Mouse (Mus musculus): Measurements from ENCODE around the gene Pdk2. TPM values are rescaled to one million over a fixed set of nuclear protein-coding genes. Genes with fewer than 3 reads are reported as not detected.

Pdk2 gene
- polyA plus RNA-seq, 1 experiment: 9.4 TPM

DNA sequence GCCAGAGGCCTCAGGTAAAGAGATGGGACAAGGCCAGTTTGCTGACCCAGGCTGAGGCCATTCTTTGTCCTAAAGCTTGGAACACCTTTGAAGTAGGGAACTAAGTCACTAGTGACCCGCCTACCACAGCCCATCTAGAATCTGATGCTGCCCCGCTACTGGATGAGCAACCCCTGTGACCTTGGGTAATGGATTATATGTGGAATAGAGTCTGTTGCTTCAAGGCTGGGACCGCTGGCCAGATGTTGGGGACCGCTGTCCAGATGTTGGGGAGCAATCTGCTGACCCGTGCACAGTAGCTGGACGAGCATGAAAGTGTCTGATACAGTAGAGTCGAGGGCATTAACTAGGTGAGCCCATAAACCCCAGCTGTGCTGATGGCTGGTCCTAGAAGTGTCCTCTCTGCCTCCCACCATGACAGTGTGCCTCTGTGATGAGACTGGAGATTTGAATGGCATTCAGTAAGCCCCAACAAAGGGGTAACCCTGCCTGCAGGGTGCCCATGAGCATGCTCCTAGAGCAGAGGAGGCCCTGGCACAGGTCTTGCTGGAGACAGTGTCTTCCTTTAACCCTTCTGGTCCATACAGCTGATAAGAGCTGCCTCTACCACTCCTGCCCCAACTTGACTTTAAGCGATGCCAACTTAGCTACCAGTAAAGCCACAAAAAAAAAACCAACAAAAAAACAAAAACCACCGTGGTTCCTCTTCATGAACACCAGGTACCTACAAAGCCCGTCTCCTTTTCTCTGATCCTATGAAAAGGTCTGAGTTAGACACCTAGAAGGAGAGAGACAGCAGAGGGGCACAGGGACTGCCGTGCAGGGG lies 46.0 kb downstream of the Pdk2 start:
- Histone ChIP-seq H3K9ac (ENCODE audit: low read depth, poor library complexity, severe bottlenecking) (no peak overlapping the region), H3K4me3 (ENCODE audit: low read depth, low read length) (no peak overlapping the region), H3K27ac (ENCODE audit: insufficient read depth, low read length) (no peak overlapping the region), H3K9me3 (replicated peaks; ENCODE audit: control insufficient read depth, insufficient read depth, low read length, poor library complexity, severe bottlenecking) (no peaks in the 10 kb centered on the region), H3K4me1 (ENCODE audit: control insufficient read depth, insufficient read depth, low read length) (no peaks in the 10 kb centered on the region), H3K27me3 (ENCODE audit: control insufficient read depth, insufficient read depth, low read length, poor library complexity, severe bottlenecking) (peaks cover 3% of the 10 kb centered on the region; the same call in 1 of the 2 replicates), H3K36me3 (ENCODE audit: control insufficient read depth, insufficient read depth, low read length, poor library complexity, severe bottlenecking) (no peaks in the 10 kb centered on the region)
- no peak for TF ChIP-seq CTCF (IDR thresholded peaks at IDR 0.05; ENCODE audit: low read depth, low read length)
- no peak for TF ChIP-seq POLR2A (IDR thresholded peaks at IDR 0.05; ENCODE audit: insufficient read depth, low read length)
- no peak for TF ChIP-seq EP300 (IDR thresholded peaks at IDR 0.05; ENCODE audit: insufficient read depth, low read depth, low read length)

- no peak overlapping the region for H3K4me3 ChIP-seq (ENCODE audit: low read depth, low read length)
- TF ChIP-seq POLR2A (IDR thresholded peaks at IDR 0.05; ENCODE audit: insufficient read depth, low read length): no peak
- no peak for TF ChIP-seq EP300 (IDR thresholded peaks at IDR 0.05; ENCODE audit: insufficient read depth, low read depth, low read length)
- TF ChIP-seq CTCF (IDR thresholded peaks at IDR 0.05; ENCODE audit: low read depth, low read length): no peak
- H3K27me3 ChIP-seq (ENCODE audit: control insufficient read depth, insufficient read depth, low read length, poor library complexity, severe bottlenecking): peaks cover 3% of the 10 kb centered on the region; the same call in 1 of the 2 replicates
- no peak overlapping the region for H3K27ac ChIP-seq (ENCODE audit: insufficient read depth, low read length)
- H3K4me1 ChIP-seq (ENCODE audit: control insufficient read depth, insufficient read depth, low read length): no peaks in the 10 kb centered on the region
- no peak overlapping the region for H3K9ac ChIP-seq (ENCODE audit: low read depth, poor library complexity, severe bottlenecking)
- H3K9me3 ChIP-seq (replicated peaks; ENCODE audit: control insufficient read depth, insufficient read depth, low read length, poor library complexity, severe bottlenecking): no peaks in the 10 kb centered on the region
- H3K36me3 ChIP-seq (ENCODE audit: control insufficient read depth, insufficient read depth, low read length, poor library complexity, severe bottlenecking): no peaks in the 10 kb centered on the region
Measured at GRCm38 (mm10) chr11:94994208-94994814, 46.8 kb downstream of the Pdk2 start.

GRCm38 (mm10) chr11:94992754-94993606 lies 48.2 kb downstream of the Pdk2 start:
- peaks cover 4% of the 10 kb centered on the region for H3K4me1 ChIP-seq (ENCODE audit: control insufficient read depth, insufficient read depth, low read length)
- no peak overlapping the region for H3K27ac ChIP-seq (ENCODE audit: insufficient read depth, low read length)
- H3K9me3 ChIP-seq (replicated peaks; ENCODE audit: control insufficient read depth, insufficient read depth, low read length, poor library complexity, severe bottlenecking): no peaks in the 10 kb centered on the region

GRCm38 (mm10) chr11:94992480-94992753 lies 48.7 kb downstream of the Pdk2 start:
- Histone ChIP-seq H3K9ac (ENCODE audit: low read depth, poor library complexity, severe bottlenecking) (peak overlapping the region; percentile 91), H3K27me3 (ENCODE audit: control insufficient read depth, insufficient read depth, low read length, poor library complexity, severe bottlenecking) (peaks cover 3% of the 10 kb centered on the region; the same call in 1 of the 2 replicates), H3K27ac (ENCODE audit: insufficient read depth, low read length) (no peak overlapping the region), H3K36me3 (ENCODE audit: control insufficient read depth, insufficient read depth, low read length, poor library complexity, severe bottlenecking) (no peaks in the 10 kb centered on the region), H3K4me3 (ENCODE audit: low read depth, low read length) (peak overlapping the region; percentile 55), H3K4me1 (ENCODE audit: control insufficient read depth, insufficient read depth, low read length) (peaks cover 4% of the 10 kb centered on the region), H3K9me3 (replicated peaks; ENCODE audit: control insufficient read depth, insufficient read depth, low read length, poor library complexity, severe bottlenecking) (no peaks in the 10 kb centered on the region)
- TF ChIP-seq CTCF (IDR thresholded peaks at IDR 0.05; ENCODE audit: low read depth, low read length) (no peak), EP300 (IDR thresholded peaks at IDR 0.05; ENCODE audit: insufficient read depth, low read depth, low read length) (no peak), POLR2A (IDR thresholded peaks at IDR 0.05; ENCODE audit: insufficient read depth, low read length) (no peak)

More at GRCm38 (mm10) chr11:94992754-94993606, 48.2 kb downstream of the Pdk2 start:
- TF ChIP-seq POLR2A (IDR thresholded peaks at IDR 0.05; ENCODE audit: insufficient read depth, low read length) (no peak), EP300 (IDR thresholded peaks at IDR 0.05; ENCODE audit: insufficient read depth, low read depth, low read length) (peak; percentile 76)
- Histone ChIP-seq H3K4me3 (ENCODE audit: low read depth, low read length) (peak overlapping the region; percentile 55), H3K9ac (ENCODE audit: low read depth, poor library complexity, severe bottlenecking) (peak overlapping the region; percentile 91), H3K36me3 (ENCODE audit: control insufficient read depth, insufficient read depth, low read length, poor library complexity, severe bottlenecking) (no peaks in the 10 kb centered on the region), H3K27me3 (ENCODE audit: control insufficient read depth, insufficient read depth, low read length, poor library complexity, severe bottlenecking) (peaks cover 3% of the 10 kb centered on the region; the same call in 1 of the 2 replicates)

DNA sequence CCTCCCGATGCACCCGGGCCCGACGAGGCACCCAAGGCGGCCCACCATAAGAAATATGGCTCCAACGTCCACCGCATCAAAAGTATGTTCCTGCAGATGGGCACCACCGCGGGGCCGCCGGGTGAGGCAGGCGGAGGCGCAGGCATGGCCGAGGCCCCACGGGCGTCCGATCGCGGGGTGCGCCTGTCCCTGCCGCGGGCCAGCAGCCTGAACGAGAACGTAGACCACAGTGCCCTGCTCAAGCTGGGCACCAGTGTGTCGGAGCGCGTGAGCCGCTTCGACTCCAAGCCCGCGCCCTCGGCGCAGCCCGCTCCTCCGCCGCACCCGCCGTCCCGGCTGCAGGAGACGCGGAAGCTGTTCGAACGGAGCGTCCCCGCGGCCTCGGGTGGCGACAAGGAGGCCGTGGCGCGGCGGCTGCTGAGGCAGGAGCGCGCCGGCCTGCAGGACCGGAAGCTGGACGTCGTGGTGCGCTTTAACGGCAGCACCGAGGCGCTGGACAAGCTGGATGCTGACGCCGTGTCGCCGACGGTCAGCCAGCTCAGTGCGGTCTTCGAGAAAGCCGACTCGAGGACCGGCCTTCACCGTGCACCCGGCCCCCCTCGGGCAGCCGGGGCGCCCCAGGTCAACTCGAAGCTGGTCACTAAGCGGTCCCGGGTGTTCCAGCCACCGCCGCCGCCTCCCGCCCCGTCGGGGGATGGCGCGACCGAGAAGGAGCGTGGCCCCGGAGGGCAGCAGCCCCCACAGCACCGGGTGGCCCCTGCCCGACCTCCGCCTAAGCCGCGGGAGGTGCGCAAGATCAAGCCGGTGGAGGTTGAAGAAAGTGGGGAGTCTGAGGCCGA lies 49.3 kb downstream of the Pdk2 start:
- H3K4me1 ChIP-seq (ENCODE audit: control insufficient read depth, insufficient read depth, low read length): peaks cover 6% of the 10 kb centered on the region

More for the DNA sequence above, 49.3 kb downstream of the Pdk2 start:
- H3K9ac ChIP-seq (ENCODE audit: low read depth, poor library complexity, severe bottlenecking): peak overlapping the region; percentile 91
- no peaks in the 10 kb centered on the region for H3K36me3 ChIP-seq (ENCODE audit: control insufficient read depth, insufficient read depth, low read length, poor library complexity, severe bottlenecking)
- TF ChIP-seq POLR2A (IDR thresholded peaks at IDR 0.05; ENCODE audit: insufficient read depth, low read length) (no peak), EP300 (IDR thresholded peaks at IDR 0.05; ENCODE audit: insufficient read depth, low read depth, low read length) (no peak), CTCF (IDR thresholded peaks at IDR 0.05; ENCODE audit: low read depth, low read length) (no peak)
- peaks cover 3% of the 10 kb centered on the region; the same call in 1 of the 2 replicates for H3K27me3 ChIP-seq (ENCODE audit: control insufficient read depth, insufficient read depth, low read length, poor library complexity, severe bottlenecking)
- H3K9me3 ChIP-seq (replicated peaks; ENCODE audit: control insufficient read depth, insufficient read depth, low read length, poor library complexity, severe bottlenecking): no peaks in the 10 kb centered on the region
- H3K4me3 ChIP-seq (ENCODE audit: low read depth, low read length): peak overlapping the region; percentile 55
- no peak overlapping the region for H3K27ac ChIP-seq (ENCODE audit: insufficient read depth, low read length)
